Mouse (Mus musculus): ENCODE measurements at regions not wholly inside any gene's neighbourhood (a gene's known extent, or its start where the extent isn't known, plus 50 kb on each side); places are given as distances from the start of the nearest gene placed in this dataset.
"Not testable (repeated sequence)": the region's sequence is repeated elsewhere in the genome, so short reads cannot be mapped to it uniquely, and the experiment has no call there.

DNA sequence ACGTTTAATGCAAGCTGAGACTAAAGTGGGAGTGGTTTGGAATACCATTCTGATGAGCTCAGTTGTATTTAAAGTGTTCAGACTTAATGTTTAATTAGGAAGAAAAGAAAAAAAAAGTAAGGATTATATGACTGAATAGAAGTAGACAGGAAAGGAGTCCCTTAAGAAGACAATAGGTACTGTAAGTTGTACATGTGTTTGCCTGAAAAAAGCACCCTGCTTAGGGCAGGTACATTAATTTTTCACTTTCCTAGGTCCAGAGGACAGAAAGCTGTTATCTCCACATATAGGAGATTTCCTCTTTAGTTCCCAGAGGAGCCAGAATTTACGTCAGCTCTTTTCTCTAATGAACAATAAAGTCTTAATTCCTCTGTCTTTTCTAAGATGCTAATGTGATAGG, 58.5 kb downstream of the Olfr987 start:
- DNase-seq: no peak

DNA sequence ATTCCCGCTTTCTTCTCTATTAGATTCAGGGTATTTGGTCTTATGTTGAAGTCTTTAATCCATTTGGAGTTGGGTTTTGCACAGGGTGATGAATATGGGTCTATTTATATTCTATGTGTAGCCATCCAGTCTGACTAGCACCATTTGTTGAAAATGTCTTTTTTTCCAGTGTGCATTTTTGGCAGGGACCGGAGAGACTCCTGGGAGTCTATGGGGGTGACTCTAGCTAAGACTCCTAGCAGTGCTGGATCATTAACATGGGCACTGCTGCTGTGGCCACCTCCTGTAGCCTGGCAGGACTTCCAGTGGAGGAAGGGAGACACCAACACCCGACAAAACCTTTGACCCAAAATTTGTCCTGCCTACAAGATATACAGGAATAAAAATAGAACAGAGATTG, 61.0 kb downstream of the Olfr987 start:
- Histone ChIP-seq H3K27ac (no peak overlapping the region), H3K4me3 (no peak overlapping the region)
- intact Hi-C loops (cut with DNase I): no loop called here
- TF ChIP-seq CTCF (IDR thresholded peaks at IDR 0.05): no peak
- DNase-seq: no peak

More for the DNA sequence above, 58.5 kb downstream of the Olfr987 start:
- intact Hi-C loops (cut with DNase I): no loop called here
- Histone ChIP-seq H3K27ac (peak overlapping the region; percentile 59), H3K4me3 (no peak overlapping the region)
- no peak for TF ChIP-seq CTCF (IDR thresholded peaks at IDR 0.05)

DNA sequence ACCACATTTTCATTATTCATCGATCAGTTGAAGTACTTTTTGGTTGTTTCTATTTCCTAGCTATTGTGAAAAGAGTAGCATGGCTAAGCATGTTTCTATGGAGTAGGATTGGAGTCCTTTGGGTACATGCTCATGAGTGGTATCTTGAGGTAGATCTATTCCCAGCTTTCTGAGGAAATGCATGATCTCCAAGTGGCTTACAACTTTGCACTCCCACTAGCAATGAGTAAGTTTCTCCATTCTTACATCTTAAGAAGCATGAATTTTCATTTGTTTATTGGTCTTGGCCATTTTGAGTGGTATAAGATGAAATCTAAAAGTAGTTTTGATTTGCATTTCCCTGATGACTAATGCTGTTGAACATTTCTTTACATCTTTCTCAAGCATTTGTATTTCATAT, 61.7 kb downstream of the Olfr987 start:
- no peak for TF ChIP-seq CTCF (IDR thresholded peaks at IDR 0.05)
- no peak for DNase-seq
- Histone ChIP-seq H3K4me3 (no peak overlapping the region), H3K27ac (no peak overlapping the region)
- intact Hi-C loops (cut with DNase I): no loop called here

DNA sequence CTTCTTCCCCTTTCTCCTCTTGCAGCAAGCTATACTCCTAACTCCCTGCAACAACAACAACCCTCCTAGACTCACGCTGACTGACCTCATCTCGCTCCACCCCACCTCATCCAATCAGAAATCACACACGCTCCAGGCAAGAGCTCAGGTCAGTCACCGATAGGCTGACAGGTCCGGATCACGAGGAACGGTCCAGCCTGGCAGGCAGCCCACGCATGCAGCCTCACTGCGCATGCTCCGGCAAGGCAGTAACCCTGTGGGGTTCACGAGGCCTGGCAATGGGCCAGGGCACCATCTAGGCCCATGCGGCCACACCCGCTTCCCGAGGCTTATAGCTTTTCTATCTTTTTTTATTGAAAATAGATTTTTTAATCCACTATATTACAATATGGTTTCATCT, 69.8 kb upstream of the Lrrc55 start:
- H3K27ac ChIP-seq; H3K4me3 ChIP-seq; intact Hi-C loops (cut with DNase I): not testable (repeated sequence)
- peak; percentile 33 for DNase-seq

DNA sequence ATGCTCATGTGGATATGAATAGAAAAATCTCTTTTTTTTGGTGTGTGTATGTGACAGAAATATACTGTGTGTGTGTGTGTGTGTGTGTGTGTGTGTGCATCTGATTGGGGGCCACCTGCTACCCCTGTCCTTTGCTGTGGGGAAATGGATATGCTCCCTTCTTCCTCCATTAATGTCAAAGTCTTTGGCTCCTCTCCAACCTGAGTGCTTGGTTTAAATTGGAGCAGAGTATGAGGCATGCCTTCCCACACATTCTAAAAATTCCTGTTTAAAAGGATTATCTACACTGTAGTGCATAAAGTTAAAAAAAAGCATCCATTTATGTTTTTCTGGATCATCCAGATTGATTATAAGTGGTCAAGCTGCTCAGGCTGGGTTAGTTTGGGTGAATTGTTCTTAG, 68.7 kb upstream of the Lrrc55 start:
- no peak for TF ChIP-seq CTCF (IDR thresholded peaks at IDR 0.05)
- intact Hi-C loops (cut with DNase I): no loop called here
- Histone ChIP-seq H3K27ac (peak overlapping the region; percentile 20; the same call in 1 of the 2 replicates), H3K4me3 (no peak overlapping the region)
- no peak for DNase-seq

DNA sequence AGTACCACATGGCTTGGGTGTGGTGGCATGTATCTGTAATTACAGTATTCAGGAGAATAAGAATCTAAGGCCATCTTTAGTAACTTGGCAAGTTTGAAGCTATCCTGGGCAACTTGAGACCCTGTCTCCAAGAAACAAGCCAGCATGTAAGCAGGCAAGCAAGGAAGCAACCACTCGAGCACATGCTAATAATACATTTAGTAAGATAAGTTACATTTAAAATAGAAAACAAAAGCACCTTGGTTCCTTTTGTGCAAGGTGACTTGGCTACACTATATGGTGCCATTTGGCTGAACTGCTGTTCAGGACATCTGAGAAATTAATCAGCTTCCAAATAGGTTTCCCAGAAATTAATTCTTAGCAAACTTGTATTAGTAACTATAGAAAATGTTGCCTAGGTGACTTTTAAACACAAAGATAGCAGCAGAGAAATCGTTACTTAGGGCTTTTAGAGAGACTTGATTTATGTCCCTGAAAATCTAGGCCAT, 68.1 kb upstream of the Lrrc55 start:
- no peak overlapping the region for H3K4me3 ChIP-seq
- peak overlapping the region; percentile 50 for H3K27ac ChIP-seq
- intact Hi-C loops (cut with DNase I): no loop called here
- no peak for TF ChIP-seq CTCF (IDR thresholded peaks at IDR 0.05)
- DNase-seq: no peak

DNA sequence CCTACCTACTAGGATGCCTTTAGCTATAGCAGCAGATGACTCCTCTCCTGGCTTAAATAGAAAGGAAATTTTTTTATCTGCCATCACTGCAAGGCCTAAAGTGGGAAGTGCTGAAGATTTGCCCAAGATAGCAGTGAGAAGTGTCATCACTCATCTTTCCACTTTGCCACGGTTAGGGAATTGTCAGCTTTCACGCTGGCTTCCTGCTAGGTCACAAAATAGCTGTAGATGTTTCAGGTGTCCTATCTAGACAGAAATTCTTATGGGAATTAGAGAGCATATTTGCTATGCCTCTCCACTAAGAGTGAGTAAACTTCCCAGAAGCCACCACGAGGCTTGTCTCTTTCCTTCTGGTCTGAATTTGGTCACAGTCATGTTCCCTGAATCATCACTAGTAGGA, 60.4 kb upstream of the Lrrc55 start:
- no peak for TF ChIP-seq CTCF (IDR thresholded peaks at IDR 0.05)
- Histone ChIP-seq H3K4me3 (no peak overlapping the region), H3K27ac (no peak overlapping the region)
- intact Hi-C loops (cut with DNase I): no loop called here
- DNase-seq: no peak

DNA sequence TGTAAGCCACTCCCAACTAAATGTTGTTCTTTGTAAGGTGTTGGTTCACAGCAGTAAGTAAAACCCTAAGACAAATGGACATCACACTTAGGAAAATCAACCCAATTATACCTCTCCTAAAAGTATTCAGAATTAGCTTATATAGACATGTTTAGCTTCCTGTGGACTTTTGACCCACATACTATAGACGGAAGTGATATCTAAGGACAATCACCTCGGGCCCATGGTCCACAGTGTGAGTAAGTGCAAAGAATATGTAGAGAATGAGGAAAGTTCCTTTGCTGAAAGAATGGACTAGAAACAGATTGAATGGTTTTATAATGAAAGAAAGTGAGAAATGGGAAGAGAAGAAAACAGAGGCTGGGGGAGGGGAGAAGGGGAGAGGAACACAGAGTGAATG, 58.6 kb upstream of the Lrrc55 start:
- Histone ChIP-seq H3K27ac (no peak overlapping the region), H3K4me3 (no peak overlapping the region)
- no peak for DNase-seq
- intact Hi-C loops (cut with DNase I): no loop called here
- no peak for TF ChIP-seq CTCF (IDR thresholded peaks at IDR 0.05)

DNA sequence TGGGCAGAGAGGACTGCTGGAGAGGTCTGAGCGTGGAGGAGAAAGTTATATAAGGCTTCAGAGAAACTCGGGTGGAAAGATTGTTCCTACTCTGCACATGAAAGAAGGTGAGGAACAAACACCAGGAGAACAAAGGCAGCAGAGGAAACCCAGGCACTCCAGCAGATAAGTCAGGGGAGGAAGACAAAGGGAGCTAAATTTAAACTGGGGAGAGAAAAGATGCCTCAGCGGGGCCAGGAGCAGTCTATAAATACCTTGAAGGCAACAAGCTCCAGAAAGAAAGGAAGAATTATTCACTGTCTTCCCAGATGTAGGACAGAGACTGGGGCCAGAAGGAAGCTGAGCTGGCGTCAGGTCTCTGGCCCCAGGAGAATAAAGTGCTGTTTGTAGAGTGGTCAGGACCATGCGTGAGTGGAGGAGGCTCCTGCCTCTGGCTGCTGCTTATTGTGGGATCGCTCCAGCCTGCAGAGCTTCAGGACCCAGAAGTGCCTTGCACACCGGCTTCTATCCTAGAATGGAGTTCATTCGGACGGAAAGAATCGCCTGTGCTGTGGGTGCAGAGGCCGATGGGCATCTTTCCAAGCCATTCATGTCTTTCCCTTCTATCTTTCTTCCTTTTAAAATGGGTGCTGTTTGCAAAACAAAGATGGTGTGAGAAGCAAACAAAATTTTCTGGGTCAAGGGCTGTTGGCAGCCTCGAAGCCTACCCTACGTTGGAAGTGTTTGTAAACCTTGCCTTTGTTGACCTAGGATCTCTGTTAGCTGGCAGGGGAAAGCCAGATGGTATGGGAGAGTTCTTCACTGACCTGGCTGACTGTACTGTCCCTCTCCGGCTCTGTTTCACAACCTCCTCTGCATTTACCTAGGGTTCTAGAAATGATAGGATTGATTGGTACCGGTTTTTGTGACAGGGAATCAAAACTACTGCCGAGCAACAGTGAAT, 55.6 kb upstream of the Lrrc55 start:
- H3K4me3 ChIP-seq: peak overlapping the region; percentile 15
- TF ChIP-seq CTCF (IDR thresholded peaks at IDR 0.05): no peak
- peak; percentile 24 for DNase-seq
- intact Hi-C loops (cut with DNase I): no loop called here
- peak overlapping the region; percentile 41 for H3K27ac ChIP-seq

DNA sequence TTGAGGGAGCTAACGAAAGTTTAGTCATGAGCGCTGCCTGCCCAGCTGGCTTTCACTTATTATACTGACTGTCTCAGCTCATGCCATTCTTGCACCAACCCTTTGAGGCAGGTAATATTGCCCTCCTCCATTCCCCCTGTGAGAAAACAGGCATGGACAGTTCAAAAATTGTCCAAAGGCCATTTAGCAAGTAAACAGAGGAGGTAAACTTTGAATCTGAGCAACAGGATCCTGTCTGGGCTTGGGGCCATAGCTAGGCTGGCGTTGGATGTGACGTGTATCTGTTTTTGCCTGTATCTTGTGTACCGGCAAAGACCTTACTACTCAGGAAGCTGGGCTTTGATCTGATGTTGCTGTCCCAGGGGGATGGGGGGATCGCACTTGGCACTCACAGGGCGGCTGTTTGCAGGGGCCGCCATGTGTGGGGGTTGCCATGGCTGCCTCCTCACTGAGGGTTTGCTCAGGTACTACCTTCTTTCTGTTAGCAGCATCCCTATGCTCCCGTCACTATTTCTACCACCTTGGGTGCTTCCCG, 53.1 kb upstream of the Lrrc55 start:
- peak overlapping the region; percentile 53 for H3K27ac ChIP-seq
- TF ChIP-seq CTCF (IDR thresholded peaks at IDR 0.05): no peak
- intact Hi-C loops (cut with DNase I): no loop called here
- H3K4me3 ChIP-seq: no peak overlapping the region
- peak; percentile 18 for DNase-seq

Measured in gastrocnemius, adult 2 months (tissue).